Mouse (Mus musculus): Measurements from ENCODE around the gene Tnfsf12.
A peak's percentile ranks its signal among the peaks of the same experiment; 100 is the strongest.
"Not testable (repeated sequence)": the region's sequence is repeated elsewhere in the genome, so short reads cannot be mapped to it uniquely, and the experiment has no call there.

Tnfsf12 gene

GRCm38 (mm10) chr11:69695361-69696181 lies at the start of gene Tnfsf12, which contains the start of gene Tnfsfm13:
Tnfsf12 (minus strand) TSS chr11:69695849.
Tnfsfm13 (minus strand) TSS chr11:69696098.
- DNase-seq, result peak; percentile 72

DNA sequence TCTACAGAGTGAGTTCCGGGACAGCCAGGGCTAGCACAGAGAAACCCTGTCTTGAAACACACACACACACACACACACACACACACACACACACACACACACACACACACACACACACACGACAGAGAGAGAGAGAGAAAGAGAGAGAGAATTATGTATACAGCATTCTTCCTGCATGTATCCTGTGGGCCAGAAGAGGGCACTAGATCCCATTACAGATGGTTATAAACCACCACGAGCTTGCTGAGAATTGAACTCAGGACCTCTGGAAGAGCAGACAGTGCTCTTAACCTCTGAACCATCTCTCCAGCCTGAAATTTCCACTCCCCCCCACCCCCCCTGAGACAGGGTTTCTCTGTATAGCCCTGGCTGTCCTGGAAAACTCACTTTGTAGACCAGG lies 35.8 kb upstream of the Tnfsf12 start:
- DNase-seq, result not testable (repeated sequence)

DNA sequence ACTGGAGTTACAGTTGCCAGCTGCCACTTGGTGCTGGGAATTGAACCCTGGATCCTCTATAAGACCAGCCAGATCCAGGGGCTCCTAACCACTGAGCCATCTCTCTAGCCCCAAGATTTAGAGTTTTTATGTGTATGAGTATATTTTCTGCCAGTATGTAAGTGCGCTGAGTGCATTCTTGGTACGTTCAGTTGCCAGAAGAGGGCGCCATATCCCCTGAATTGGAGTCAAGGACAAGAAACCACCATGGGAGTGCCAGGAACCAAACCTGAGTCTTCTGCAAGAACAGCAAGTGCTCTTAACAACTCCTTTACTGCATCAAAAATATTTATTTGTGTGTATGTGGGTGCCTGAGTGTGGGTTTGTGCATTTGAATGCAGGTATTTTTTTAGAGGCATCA lies 33.4 kb upstream of the Tnfsf12 start:
- DNase-seq, result peak; percentile 78

DNA sequence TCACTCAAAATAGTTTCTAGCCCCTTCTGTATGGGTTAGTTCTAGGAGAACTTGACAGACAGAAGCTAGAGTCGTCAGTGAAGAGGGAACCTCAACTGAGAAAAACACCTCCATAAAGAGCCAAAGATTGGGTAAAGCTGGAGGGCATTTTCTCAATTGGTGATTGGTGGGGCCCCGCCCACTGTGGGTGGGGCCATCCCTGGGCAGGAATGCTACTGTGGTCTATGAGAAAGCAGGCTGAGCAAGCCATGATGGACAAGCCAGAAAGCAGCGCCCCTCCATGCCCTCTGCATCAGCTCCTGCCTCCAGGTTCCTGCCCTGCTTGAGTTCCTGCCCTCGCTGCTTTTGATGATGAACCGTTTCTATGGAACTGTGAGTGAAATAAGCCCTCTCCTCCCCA lies 30.3 kb upstream of the Tnfsf12 start:
- DNase-seq, result no peak

DNA sequence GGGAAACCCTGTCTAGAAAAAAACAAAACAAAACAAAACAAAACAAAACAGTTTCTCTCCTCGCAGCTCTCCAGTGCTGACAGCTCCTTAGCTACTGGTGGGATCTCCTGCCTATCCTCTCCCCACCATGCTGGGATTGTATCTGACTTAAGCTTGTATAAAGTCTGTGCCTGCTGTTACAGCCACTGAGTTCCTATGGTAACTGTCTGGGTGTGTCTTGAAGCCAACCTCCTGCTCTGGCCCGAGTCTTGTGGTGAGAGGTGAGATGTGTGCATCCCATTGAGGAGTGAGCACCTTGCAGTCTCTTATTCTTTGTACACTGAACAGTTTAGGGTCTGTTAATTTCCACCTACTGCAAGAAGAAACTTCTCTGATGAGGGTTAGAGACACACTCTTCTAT lies 27.4 kb upstream of the Tnfsf12 start:
- DNase-seq, result no peak

GRCm38 (mm10) chr11:69720852-69721251 lies 25.2 kb upstream of the Tnfsf12 start:
- DNase-seq, result no peak

DNA sequence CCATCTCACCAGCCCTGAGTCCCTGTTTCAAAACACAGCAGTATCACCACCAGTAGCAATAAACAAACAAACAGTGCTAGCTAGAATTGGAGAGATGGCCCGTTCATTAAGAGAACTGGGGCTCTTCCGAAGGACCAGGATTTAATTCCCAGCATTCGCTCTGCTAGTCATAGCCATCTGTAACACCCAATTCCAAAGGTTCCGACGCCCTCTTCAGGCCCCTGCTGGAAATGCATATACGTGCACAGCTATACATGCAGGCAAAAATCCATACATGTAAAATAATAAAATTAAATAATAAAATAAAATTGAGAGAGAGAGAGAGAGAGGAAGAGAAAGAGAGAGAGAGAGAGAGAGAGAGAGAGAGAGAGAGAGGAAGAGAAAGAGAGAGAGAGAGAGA lies 23.8 kb upstream of the Tnfsf12 start:
- no peak for DNase-seq

DNA sequence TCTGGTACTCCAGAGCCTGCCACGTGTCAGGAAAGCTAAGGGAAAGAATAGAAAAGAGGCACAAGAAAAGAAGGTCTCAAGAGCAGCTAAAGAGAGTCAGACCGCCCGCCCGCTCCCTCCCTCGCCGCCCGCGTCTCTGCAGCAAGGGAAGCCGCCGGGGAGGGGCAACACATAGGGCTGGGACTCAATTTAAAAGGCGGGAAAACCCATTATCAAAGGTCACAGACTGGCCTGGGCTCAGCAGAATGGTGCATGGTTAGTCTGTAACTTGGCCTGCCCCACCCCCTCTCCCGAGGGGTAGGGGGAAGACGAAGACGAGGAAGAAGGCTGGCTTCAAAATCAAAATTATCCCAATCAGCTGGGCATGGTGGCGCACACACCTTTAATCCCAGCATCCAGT lies 23.0 kb upstream of the Tnfsf12 start:
- peak; percentile 46 for DNase-seq

GRCm38 (mm10) chr11:69716953-69717352 lies 21.3 kb upstream of the Tnfsf12 start:
- no peak for DNase-seq

DNA sequence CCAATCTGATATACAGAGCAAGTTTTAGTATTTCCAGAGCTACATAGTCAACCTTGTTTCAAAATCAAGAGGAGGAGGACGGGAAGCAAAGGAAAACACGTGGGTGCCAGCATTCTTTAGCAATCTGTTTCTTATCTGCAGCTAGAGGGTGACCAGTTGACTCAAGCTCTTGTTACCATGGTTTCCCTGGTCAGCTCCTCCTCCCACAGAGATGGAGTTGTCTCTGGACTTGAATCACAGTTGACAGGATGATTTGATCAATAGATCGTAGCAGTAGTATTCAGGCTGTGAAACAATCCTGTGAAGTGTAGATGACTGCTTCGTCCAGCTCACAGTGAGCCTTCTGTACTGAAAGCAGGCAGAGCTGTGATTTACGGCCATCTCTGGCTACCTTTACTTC lies 20.3 kb upstream of the Tnfsf12 start:
- peak; percentile 73 for DNase-seq

DNA sequence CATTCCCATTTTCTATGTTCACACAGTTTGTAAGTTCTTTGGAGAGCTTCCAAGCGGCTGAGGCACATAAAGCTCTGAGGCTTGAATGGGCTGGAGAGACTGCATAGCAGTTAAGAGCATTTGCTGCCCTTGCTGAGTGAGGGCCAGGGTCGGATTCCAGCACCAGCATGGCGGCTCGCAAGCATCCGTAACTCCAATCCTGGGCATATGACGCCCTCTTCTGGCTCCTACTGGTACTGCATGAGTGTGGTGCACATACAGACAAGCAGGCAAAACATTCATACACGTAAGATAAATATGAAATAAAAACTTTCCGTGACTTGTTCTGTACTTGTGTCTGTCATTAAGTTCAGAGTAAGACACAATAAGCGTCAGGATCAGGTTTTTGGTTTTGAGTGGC lies 19.8 kb upstream of the Tnfsf12 start:
- DNase-seq, result peak; percentile 23

GRCm38 (mm10) chr11:69714636-69715329 lies 19.1 kb upstream of the Tnfsf12 start:
- peak; percentile 75 for DNase-seq

DNA sequence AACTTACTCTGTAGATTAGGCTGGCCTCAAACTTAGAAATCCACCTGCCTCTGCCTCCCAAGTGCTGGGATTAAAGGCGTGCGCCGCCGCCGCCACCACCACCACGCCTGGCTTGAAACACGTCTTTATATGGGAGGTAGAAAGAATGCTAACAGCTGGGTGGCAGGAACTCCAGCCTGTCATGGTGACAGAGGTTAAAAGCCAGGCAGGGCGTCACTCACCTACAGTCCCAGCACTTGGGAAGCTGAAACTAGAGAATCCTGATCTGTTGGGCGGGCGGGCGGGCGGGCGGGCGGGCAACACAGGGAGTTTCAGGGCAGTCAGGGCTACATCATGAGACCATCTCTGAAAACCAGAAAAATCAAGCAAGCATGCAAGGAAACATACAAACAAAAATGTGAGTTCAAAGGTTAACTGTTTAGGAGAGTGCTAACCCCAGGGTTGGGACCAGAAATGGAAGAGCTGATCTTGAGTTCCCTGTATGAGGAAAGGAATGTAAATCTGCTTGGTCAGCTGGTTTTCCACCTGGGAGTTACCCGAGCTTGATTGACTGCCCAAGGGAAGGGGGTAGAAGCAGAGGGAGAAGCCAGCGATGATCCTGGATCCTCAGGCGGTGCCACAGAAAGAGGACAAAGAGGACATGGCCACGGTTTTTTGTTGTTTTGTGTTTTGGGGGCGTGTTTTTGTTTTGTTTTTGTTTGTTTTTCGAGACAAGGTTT lies 17.5 kb upstream of the Tnfsf12 start:
- peak; percentile 16 for DNase-seq

- DNase-seq, result no peak
Measured at GRCm38 (mm10) chr11:69711082-69711481, 15.4 kb upstream of the Tnfsf12 start.

DNA sequence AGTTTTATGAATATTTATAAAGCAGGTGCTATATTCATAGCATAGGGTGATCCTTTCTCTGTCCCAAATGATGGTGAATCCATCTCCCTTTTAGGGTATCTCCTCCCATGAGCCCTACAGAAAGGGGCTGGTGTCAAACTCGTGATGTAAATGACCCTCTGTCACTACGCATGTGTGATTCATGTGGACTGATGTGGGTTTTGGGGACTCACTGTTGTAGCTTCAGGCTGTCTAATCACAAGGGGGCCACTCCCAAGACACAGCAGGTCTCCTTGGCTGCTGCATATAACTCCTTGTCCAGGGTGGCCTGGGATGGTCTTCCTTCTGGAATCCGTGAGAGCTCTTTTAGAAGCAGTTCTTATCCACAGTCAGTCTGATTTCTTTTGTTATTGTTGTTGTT lies 14.8 kb upstream of the Tnfsf12 start:
- no peak for DNase-seq

- no peak for DNase-seq
Measured at GRCm38 (mm10) chr11:69709554-69710446, 14.2 kb upstream of the Tnfsf12 start.

- no peak for DNase-seq
Measured at GRCm38 (mm10) chr11:69708614-69709265, 13.1 kb upstream of the Tnfsf12 start.

DNA sequence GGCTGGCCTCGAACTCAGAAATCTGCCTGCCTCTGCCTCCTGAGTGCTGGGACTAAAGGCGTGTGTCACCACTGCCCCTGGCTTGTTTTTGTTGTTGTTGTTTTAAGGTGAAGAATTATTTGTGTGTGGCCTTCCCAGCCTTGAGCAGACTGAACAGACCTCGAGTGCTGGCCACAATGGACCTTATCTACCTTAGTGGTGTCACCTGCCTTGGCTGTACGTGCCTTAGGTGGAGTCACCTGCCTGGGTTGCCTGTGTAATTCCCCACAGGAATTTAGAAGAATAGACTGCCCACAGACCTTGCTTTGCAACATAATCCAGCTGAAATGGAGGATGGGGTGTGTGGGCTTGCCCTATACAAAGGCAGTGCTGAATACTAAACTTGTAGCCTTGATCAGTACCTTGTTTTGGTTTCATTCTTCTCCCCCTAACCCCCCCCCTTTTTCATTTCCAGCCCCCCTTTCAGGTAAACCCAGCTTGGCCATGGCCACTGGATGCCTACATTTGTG lies 12.3 kb upstream of the Tnfsf12 start:
- no peak for DNase-seq

DNA sequence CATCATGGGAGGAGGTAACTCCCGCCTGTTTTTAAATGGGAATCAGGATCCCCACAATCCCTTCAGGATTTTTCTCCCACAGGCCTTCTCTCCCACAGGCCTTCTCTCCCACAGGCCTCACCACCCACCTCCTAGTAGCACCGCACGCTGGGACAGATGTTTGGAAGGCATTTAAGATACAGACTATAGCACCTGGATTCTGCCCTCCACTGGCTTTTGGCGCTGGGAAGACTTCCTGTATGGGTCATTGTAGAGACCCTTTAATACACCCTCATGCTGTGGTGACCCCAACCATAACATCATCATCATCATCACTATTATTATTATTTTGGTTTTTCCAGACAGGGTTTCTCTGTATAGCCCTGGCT lies 11.8 kb upstream of the Tnfsf12 start:
- no peak for DNase-seq

GRCm38 (mm10) chr11:69706775-69707479 lies 11.3 kb upstream of the Tnfsf12 start:
- no peak for DNase-seq

DNA sequence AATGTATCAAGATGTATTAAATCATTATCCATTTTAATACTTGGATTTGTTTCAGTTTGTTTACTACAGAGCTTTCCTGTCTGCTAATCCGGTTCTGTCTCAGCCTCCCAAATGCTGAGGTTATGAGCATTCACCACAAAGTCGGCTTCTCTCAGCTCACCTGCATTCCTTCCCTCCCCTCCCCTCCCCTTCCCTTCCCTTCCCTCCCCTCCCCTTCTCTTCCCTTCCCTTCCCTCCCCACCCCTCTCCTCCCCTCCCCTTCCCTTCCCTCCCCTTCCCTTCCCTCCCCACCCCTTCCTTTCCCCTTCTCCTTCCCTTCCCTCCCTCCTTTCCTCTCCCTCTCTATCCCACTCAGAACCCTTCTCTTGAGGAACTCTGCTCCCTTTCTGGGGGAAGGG lies 9.0 kb upstream of the Tnfsf12 start:
- DNase-seq, result no peak
